Mouse (Mus musculus) testis, adult 2 months (tissue): ENCODE data around the gene Adamts6. TPM values are rescaled to one million over a fixed set of nuclear protein-coding genes. Genes with fewer than 3 reads are reported as not detected.

ENCODE experiments used
- H3K27ac ChIP-seq: fragments of 200-500 bp; 2 replicates; pipeline ENCODE4 v1.5.1; 2012; ENCODE audit warnings: low read depth, low read length; ENCODE audit not compliant: control insufficient read depth, insufficient read depth
- H3K27me3 ChIP-seq: fragments of 200-500 bp; 2 replicates; pipeline ENCODE4 v1.6.1; 2012; ENCODE audit warnings: mild to moderate bottlenecking, low read length, moderate library complexity; ENCODE audit not compliant: control insufficient read depth, insufficient read depth
- H3K36me3 ChIP-seq: fragments of 200-500 bp; 2 replicates; pipeline ENCODE4 v1.6.1; 2012; ENCODE audit warnings: mild to moderate bottlenecking, low read length; ENCODE audit not compliant: control insufficient read depth, insufficient read depth
- H3K4me1 ChIP-seq: fragments of 200-500 bp; 2 replicates; pipeline ENCODE4 v1.6.1; 2012; ENCODE audit warnings: low read length; ENCODE audit not compliant: control insufficient read depth, insufficient read depth
- H3K4me3 ChIP-seq: fragments of 200-500 bp; 2 replicates; pipeline ENCODE4 v1.5.1; 2012; ENCODE audit warnings: low read depth, mild to moderate bottlenecking, low read length, moderate library complexity, mixed read lengths; ENCODE audit not compliant: control insufficient read depth
- CTCF ChIP-seq: fragments of 200-500 bp; IDR thresholded peaks from 2 replicates; pipeline ENCODE4 v1.5.1; 2012; ENCODE audit warnings: low read depth, mild to moderate bottlenecking, inconsistent platforms, low read length, moderate library complexity; ENCODE audit not compliant: control insufficient read depth, insufficient read depth, insufficient replicate concordance
- POLR2A ChIP-seq: fragments of 200-500 bp; IDR thresholded peaks from 2 replicates; pipeline ENCODE4 v1.6.1; 2012; ENCODE audit warnings: low read depth, mild to moderate bottlenecking, inconsistent platforms, low read length, moderate library complexity; ENCODE audit not compliant: control insufficient read depth
- polyA plus RNA-seq: library from polyadenylated mRNA; depleted of rRNA; stranded (reverse); fragments of >200 nt; gene quantifications from 2 replicates; pipeline ENCODE4 v1.2.3, GENCODE M21; 2012

Gene Adamts6
- polyA plus RNA-seq, 1 experiment = 0.74 TPM

DNA sequence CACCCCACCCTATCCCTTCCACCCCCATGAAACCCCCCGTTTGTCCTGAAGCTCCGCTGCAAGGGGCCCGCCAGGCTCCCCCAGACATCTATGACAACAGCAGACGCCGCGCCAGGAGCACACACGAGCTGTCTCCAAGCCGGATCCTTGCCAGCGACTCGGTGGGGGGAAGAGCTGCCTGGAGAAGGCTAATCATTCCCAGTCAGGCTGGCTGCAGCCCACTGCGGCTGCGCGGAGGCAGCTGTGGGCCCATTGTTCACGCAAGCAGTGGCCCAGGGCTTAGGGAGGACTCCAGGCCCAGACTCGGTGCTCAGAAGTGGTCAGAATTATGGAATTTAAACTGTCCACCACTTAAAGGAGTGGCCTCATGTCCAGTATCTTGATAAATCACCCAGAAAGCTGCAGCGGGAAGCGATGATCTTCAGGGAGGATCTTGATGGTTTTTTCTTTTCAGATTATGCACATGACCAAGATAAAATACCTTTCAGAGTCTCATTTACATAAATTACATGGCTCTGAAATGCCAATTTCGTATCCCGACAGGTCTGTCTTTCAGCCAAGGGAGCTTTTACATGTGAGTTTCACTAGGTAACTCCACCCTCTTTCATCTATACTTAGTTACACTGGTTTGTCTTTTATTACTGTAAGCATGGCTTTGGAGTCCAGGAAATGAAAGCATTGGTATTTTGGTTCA is 230.8 kb downstream of the Adamts6 start:
- TF ChIP-seq CTCF (no peak), POLR2A (peak; percentile 67)
- Histone ChIP-seq H3K27ac (peak overlapping the region; percentile 65), H3K36me3 (no peaks in the 10 kb centered on the region), H3K27me3 (0 out of 2 replicates have a peak, but pooled peaks cover 2% of the 10 kb centered on the region), H3K4me1 (peaks cover 11% of the 10 kb centered on the region), H3K4me3 (peak overlapping the region; percentile 76)

DNA sequence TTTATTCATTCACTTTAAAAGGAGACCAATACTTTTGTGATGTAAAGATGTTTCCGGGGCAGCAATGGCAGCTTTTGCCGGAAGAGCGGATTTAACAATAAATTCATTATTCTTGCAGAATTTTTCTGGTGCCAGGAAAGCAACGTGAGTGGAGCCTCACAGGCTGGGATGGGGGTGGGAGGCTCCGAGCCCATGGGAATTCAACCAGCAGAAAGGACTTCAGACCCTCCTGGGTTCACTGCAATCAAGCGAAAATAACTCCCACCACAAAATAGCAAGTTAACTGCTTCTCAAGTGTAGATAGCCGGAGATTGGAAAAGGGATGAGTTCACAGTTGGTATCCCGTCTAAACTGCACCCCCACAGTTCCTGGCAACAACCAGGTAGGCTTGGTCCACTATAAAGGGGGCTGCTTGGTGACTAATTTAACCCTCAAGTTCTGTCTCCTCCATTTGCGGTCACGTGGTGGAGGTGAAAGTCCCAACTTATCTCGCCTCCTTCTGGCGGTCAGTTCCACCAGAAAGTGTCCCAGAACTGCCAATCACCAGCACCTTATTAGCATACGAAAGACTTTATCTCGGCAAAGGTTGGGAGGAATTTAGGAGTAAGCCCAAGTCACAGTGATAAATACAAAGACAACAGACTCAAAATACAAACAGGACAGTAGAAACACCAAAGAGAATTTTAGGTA is 231.5 kb downstream of the Adamts6 start:
- Histone ChIP-seq H3K4me1 (peaks cover 11% of the 10 kb centered on the region), H3K27me3 (0 out of 2 replicates have a peak, but pooled peaks cover 2% of the 10 kb centered on the region), H3K4me3 (peak overlapping the region; percentile 31), H3K27ac (no peak overlapping the region), H3K36me3 (no peaks in the 10 kb centered on the region)
- no peak for TF ChIP-seq CTCF
- no peak for TF ChIP-seq POLR2A

DNA sequence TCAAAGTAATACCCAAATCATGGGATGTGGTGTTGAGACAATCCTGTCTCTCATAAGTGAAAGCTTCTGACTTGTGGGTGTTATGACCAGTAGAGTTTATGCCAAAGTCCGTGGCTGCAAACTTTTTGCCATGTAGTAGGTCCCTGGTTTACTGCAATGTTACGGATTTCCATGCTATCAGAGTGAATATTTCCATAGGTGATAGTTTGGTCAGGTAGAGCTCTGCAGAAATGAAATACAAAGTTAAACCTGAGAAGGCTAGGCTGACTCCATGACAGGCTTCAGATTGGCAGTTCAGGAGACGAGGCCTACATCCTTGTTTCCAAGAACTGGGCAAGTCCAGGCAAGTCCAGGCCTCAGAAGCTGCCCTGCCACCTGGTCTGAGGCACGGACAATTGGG is 232.3 kb downstream of the Adamts6 start:
- peaks cover 11% of the 10 kb centered on the region for H3K4me1 ChIP-seq
- no peak overlapping the region for H3K4me3 ChIP-seq
- no peak for TF ChIP-seq POLR2A
- no peak for TF ChIP-seq CTCF
- H3K36me3 ChIP-seq = no peaks in the 10 kb centered on the region
- H3K27ac ChIP-seq = no peak overlapping the region
- H3K27me3 ChIP-seq = 0 out of 2 replicates have a peak, but pooled peaks cover 2% of the 10 kb centered on the region

DNA sequence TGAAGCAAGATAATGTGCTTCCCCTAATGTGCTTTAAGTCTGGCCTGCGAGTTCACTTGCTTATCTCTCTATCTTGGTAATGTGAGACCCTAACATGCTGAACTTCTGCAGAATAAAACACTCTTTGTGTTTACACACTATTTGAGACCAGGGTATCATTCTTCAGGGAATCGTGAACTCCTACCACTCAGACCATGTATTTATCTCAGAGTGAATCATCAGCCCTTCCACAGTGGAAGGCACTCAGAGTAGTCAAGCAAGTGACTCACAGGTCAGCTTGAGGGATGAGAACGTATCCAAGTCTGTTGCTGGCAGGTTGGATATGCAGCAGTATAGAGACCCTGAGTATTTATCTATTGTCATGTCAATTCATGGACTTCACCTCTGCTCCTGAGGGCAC is 232.8 kb downstream of the Adamts6 start:
- Histone ChIP-seq H3K27me3 (0 out of 2 replicates have a peak, but pooled peaks cover 2% of the 10 kb centered on the region), H3K4me3 (no peak overlapping the region), H3K4me1 (peaks cover 11% of the 10 kb centered on the region), H3K27ac (no peak overlapping the region), H3K36me3 (no peaks in the 10 kb centered on the region)
- TF ChIP-seq POLR2A (no peak), CTCF (no peak)

DNA sequence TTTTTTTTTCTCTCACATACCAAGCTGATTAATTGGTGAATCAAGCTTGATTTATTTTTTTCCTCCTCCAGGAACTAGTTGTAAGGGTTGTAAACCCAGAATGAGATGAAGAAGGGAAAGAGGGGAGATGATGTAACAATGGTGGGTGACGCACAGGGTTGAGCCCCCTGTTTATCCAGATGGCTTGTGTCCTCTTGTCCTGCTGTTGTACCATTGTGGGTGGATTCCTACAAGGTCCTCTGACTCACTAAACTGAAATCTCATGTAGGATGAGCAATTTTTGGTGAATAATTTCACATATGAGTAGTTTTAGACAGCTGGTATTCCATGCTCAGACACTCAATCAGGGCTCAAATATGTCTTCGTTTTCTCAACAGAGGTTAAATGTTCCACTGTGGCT is 233.9 kb downstream of the Adamts6 start:
- Histone ChIP-seq H3K4me3 (no peak overlapping the region), H3K27me3 (0 out of 2 replicates have a peak, but pooled peaks cover 2% of the 10 kb centered on the region), H3K36me3 (no peaks in the 10 kb centered on the region), H3K27ac (no peak overlapping the region), H3K4me1 (peaks cover 11% of the 10 kb centered on the region)
- TF ChIP-seq POLR2A (no peak), CTCF (no peak)

DNA sequence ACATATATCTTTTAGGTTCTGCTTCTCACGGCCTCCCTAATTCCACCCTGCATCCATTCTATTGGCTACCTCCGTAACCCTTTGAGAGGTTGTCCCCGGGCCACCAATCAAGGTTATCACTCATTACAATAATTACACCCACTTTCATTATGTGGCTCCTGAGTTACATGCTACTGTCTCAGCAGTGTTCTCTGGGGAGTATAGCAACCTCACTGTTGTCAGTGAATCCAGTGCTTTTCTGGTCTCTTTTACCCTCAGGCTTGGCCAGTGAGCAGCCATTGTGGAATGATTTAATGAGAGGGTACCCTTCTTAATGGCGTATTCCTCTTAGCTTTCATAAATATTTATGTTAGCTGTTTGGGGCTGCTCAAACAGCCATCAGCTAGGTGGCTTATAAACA is 238.0 kb downstream of the Adamts6 start:
- no peaks in the 10 kb centered on the region for H3K36me3 ChIP-seq
- TF ChIP-seq POLR2A = no peak
- no peak for TF ChIP-seq CTCF
- H3K4me3 ChIP-seq = no peak overlapping the region
- no peaks in the 10 kb centered on the region for H3K4me1 ChIP-seq
- no peaks in the 10 kb centered on the region for H3K27me3 ChIP-seq
- no peak overlapping the region for H3K27ac ChIP-seq

DNA sequence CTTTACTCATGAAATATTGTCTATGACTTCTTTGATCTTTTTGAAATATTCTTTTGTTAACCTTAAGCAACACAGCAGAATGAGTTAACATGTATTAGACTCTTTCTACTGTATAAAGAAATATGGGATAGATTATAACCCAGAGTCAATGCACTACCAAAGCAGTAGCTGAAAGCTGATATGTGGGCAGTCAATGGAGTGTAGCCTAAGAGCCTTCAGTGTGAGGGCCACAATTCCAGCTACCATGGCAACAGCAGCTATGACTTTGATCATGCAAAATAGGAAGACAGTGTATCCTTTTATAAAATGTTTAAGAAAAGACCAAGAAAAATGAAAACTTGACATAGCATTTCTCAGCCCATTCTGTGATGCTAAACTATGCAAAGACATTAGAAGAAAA is 241.6 kb downstream of the Adamts6 start:
- Histone ChIP-seq H3K27ac (no peak overlapping the region), H3K36me3 (no peaks in the 10 kb centered on the region), H3K4me1 (no peaks in the 10 kb centered on the region; the same call in 1 of the 2 replicates), H3K27me3 (no peaks in the 10 kb centered on the region), H3K4me3 (no peak overlapping the region)
- TF ChIP-seq POLR2A (no peak), CTCF (no peak)
